Mouse (Mus musculus) kidney, embryonic 14.5 days (tissue): ENCODE measurements at regions not wholly inside any gene's neighbourhood (a gene's known extent, or its start where the extent isn't known, plus 50 kb on each side); places are given as distances from the start of the nearest gene placed in this dataset.

ENCODE experiments used
- ATAC-seq: fragments of 200-750 bp; cut with Nextera tagmentation; 2 replicates; pipeline ENCODE4 v1.8.0; 2017; ENCODE audit warnings: moderate number of reproducible peaks, mild to moderate bottlenecking, moderate TSS enrichment, moderate library complexity; ENCODE audit not compliant: low FRiP score, low TSS enrichment
- H3K27ac ChIP-seq: fragments of 300-500 bp; sonication (generic); 2 replicates; pipeline ENCODE4 v1.5.1; 2014; ENCODE audit warnings: low read depth, mild to moderate bottlenecking, low read length, moderate library complexity, mixed read lengths
- H3K27me3 ChIP-seq: fragments of 300-500 bp; sonication (generic); 2 replicates; pipeline ENCODE4 v1.6.1; 2014; ENCODE audit warnings: mild to moderate bottlenecking, low read length; ENCODE audit not compliant: control insufficient read depth, insufficient read depth
- H3K36me3 ChIP-seq: fragments of 300-500 bp; sonication (generic); 2 replicates; pipeline ENCODE4 v1.6.1; 2014; ENCODE audit warnings: low read length, mixed read lengths; ENCODE audit not compliant: control insufficient read depth, insufficient read depth
- H3K4me1 ChIP-seq: fragments of 300-500 bp; sonication (generic); 2 replicates; pipeline ENCODE4 v1.6.1; 2014; ENCODE audit warnings: low read length, mixed read lengths; ENCODE audit not compliant: control insufficient read depth, insufficient read depth
- H3K4me2 ChIP-seq: fragments of 300-500 bp; sonication (generic); replicated peaks from 2 replicates; pipeline ENCODE4 v1.6.1; 2014; ENCODE audit warnings: low read depth, mild to moderate bottlenecking, low read length
- H3K4me3 ChIP-seq: fragments of 300-500 bp; sonication (generic); 2 replicates; pipeline ENCODE4 v1.5.1; 2014; ENCODE audit warnings: mild to moderate bottlenecking, low read length
- H3K9ac ChIP-seq: fragments of 300-500 bp; sonication (generic); 2 replicates; pipeline ENCODE4 v1.6.1; 2014; ENCODE audit warnings: low read depth, mild to moderate bottlenecking, low read length, moderate library complexity
- H3K9me3 ChIP-seq: fragments of 300-500 bp; sonication (generic); 2 replicates; pipeline ENCODE4 v1.6.1; 2016; ENCODE audit warnings: low read length; ENCODE audit not compliant: control insufficient read depth
- WGBS: fragments of 180-500 bp; shearing (Covaris S2); extraction: QIAGEN DNeasy Blood & Tissue Kit; methylation state at CpG from one replicate; pipeline ENCODE4 v1.1.7; 2014; 5-methylcytosine and 5-hydroxymethylcytosine counted together

DNA sequence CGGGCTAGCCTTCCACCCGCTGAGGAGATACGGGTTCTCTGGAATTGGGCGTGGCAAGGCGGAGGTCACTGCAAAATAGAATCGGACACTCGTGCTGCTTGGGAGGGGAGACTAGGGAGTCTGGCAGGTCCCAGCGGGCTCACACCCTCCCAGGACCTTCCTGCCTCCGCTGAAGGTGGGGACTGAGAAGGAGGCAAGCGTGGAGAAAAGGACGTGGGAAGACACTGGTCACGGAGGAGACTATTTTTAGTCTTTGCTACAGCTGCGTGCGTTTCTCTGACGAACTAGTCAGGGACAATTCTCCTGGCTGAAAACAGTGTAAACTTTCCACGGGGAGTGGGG lies 92.5 kb upstream of the Bcor start:
- H3K4me2 ChIP-seq = peak overlapping the region; percentile 51
- no peaks in the 10 kb centered on the region for H3K4me1 ChIP-seq
- H3K27me3 ChIP-seq = no peaks in the 10 kb centered on the region; the same call in 1 of the 2 replicates
- H3K9me3 ChIP-seq = no peaks in the 10 kb centered on the region
- peak; percentile 48; the same call in 1 of the 2 replicates for ATAC-seq
- H3K27ac ChIP-seq = no peak overlapping the region
- peak overlapping the region; percentile 37; the same call in 1 of the 2 replicates for H3K9ac ChIP-seq
- no peaks in the 10 kb centered on the region for H3K36me3 ChIP-seq
- WGBS = 13% methylated on average over 16 of the region's 16 CpGs
- peak overlapping the region; percentile 31 for H3K4me3 ChIP-seq

DNA sequence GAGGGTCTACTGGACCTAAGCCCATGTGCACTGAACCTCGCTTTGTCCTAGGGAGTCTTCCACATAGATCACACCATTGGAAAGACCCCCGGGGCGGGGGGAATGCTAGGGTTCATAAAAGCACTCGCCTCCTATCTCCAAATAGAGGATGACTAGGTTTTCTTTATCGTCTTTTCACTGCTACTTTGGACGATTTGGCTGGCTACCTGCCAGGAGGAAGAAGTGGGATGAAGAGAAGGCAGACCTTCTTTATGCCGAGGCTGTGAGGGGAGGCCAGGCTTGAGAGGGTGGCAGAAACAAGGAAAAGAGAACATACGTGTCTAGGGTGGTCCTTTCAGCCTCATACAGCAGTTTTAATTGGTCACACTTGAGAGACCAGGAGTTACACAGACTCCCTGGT lies 96.6 kb upstream of the Bcor start:
- Histone ChIP-seq H3K36me3 (no peaks in the 10 kb centered on the region), H3K9ac (no peak overlapping the region), H3K9me3 (no peaks in the 10 kb centered on the region), H3K4me2 (no peak overlapping the region), H3K27me3 (no peaks in the 10 kb centered on the region; the same call in 1 of the 2 replicates), H3K4me3 (no peak overlapping the region), H3K27ac (no peak overlapping the region), H3K4me1 (no peaks in the 10 kb centered on the region)
- ATAC-seq = no peak
- 72% methylated on average over 8 of the region's 8 CpGs for WGBS

DNA sequence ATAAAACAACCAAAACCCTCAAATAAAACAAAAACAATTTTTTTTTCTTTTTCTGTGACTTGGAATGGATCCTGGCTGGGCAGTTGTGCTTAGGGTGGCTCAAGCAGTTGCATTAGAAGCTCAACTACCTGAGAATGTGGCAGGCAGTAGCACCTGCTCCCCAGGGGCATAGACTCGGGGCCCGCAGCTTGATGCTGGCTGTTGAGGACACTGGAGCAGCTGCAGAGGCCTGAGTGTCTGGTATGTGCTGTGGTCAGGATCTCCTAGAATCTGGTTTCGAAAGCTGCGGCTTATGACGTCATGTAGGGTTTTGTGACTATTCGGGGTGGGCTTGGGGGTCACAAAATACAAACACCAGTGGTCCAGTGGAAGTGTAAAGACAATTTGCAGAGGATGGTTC lies 103.7 kb upstream of the Bcor start:
- Histone ChIP-seq H3K4me1 (no peaks in the 10 kb centered on the region), H3K4me3 (no peak overlapping the region), H3K9me3 (no peaks in the 10 kb centered on the region), H3K9ac (no peak overlapping the region), H3K4me2 (no peak overlapping the region), H3K36me3 (no peaks in the 10 kb centered on the region), H3K27me3 (no peaks in the 10 kb centered on the region), H3K27ac (no peak overlapping the region)
- ATAC-seq = no peak
- WGBS = 82% methylated on average over 6 of the region's 6 CpGs

DNA sequence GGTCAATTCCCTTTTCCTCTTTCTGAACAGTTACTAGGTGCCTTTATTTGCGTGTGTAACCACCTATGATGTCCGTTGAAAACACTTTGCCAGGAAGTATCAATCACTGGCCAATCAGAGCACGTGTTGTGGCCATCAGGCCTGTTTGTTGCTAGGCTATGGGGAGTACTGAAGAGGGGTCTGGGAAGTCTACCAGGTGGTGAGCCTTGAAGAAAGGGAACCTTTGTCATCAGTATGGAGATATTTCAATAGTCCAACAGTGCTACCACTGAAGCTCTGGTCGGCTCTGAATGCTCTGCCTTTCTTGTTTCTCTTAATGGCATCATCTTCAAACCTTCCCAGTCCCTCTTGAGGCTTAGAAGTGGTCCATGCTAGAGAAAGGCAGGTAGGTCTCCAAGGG lies 124.6 kb upstream of the Bcor start:
- 61% methylated on average over 4 of the region's 4 CpGs for WGBS
- no peak overlapping the region for H3K27ac ChIP-seq
- H3K36me3 ChIP-seq = no peaks in the 10 kb centered on the region
- no peak for ATAC-seq
- no peak overlapping the region for H3K9ac ChIP-seq
- no peak overlapping the region for H3K4me2 ChIP-seq
- no peaks in the 10 kb centered on the region for H3K9me3 ChIP-seq
- no peaks in the 10 kb centered on the region; the same call in 1 of the 2 replicates for H3K27me3 ChIP-seq
- no peaks in the 10 kb centered on the region for H3K4me1 ChIP-seq
- H3K4me3 ChIP-seq = no peak overlapping the region

DNA sequence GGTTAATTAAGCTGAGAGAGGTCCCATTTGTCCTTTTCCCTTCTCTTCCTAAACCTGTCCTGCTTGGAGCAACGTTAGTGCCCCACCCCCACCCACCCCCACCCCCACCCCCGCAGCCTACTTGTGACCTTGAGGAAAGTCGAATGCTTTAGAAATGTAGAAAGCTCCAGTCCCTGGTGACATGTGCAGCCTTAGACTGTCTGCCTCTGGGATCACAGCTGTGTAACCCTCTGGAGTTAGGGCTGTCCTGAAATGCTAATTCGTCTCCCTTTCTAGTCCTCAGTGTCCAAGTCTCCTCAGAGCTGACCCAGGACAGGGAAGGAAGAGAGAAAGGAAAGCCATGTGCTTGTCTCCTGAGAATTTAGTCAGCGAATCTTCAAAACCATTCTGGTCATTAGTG lies 125.0 kb upstream of the Bcor start:
- Histone ChIP-seq H3K4me2 (no peak overlapping the region), H3K9me3 (no peaks in the 10 kb centered on the region), H3K27ac (no peak overlapping the region), H3K36me3 (no peaks in the 10 kb centered on the region), H3K4me1 (no peaks in the 10 kb centered on the region), H3K4me3 (no peak overlapping the region), H3K27me3 (no peaks in the 10 kb centered on the region; the same call in 1 of the 2 replicates), H3K9ac (no peak overlapping the region)
- ATAC-seq = no peak
- WGBS = 46% methylated on average over 5 of the region's 5 CpGs

DNA sequence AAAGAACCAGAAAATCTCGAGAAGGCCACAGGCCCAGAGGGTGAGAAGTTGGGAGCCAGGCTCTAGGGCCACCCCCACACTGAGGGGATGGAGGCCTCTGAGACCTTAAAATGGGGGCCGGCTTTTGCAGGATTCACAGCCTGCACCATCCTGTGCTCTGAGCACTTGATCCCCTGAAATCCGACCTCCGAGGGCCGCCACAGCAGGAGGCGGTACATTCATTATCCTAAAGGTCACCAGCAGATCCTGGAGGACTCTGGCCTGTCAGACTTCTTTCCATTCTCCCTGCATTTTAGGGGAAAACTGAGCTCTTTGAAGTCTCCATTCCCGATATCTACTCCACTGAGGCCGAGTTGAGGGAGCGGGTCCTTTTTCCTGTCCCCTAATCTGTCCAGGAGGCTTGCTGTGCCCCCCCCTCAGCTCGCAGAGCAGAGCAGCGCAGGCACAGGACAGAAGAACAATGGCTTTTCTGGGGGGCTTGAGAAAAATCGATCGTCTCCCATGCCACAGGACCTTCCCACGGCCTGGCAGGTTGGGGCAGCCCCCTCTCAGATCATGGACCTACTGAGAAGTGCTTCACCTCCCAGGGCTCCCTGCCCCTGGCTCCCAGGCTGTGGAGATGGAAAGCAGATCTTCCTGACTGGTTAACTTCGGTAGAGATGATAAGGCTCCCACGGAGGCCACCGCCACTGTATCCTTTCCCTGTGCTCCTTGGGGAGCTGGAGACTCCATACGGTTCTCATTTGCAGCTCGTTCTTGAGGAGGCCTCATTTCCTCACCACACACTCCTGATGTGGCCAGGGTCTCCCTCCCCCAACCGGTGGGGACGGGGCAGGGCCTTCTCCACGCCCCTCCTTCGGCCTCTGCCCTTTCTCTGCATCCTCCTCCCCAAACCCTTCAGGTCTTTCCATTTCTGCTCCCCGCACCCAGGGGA lies 126.1 kb upstream of the Bcor start:
- Histone ChIP-seq H3K4me3 (no peak overlapping the region), H3K36me3 (no peaks in the 10 kb centered on the region), H3K9me3 (no peaks in the 10 kb centered on the region), H3K27me3 (no peaks in the 10 kb centered on the region; the same call in 1 of the 2 replicates), H3K4me2 (no peak overlapping the region; the same call in 1 of the 2 replicates), H3K9ac (no peak overlapping the region), H3K4me1 (no peaks in the 10 kb centered on the region), H3K27ac (no peak overlapping the region)
- 0 out of 2 replicates have a peak, but pooled peaks have one; percentile 24 for ATAC-seq
- 25% methylated on average over 24 of the region's 24 CpGs for WGBS

DNA sequence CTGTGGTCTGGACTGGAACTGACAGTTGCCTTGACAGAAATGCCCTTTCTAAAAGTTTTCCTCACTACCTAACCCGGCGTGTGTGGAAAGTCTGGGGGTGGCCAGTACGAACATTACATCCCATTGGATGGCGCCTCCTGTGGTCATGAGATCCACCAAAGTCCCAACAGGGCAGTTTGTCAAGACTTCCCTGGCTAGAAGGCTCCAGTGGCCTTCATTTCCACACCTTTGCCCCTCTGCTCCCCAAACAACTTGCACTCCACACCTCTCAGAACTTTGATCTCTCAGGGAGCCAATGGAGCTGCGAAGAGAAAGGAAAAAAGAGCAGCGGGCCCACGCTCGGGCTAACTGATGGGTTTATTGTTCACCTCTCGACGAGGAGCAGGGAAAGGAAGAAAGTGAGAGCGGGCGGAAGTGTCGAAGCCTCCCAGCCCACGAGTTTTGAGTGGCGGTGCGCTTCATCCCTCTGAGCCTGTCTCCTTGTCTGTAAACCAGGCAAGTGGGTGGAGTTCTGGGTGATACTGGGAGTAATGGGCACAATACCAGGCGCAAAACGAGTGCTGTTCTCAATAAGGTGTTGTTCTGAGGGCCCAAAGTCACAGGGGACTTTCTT lies 126.9 kb upstream of the Bcor start:
- Histone ChIP-seq H3K36me3 (no peaks in the 10 kb centered on the region), H3K27ac (no peak overlapping the region), H3K9me3 (no peaks in the 10 kb centered on the region), H3K4me1 (no peaks in the 10 kb centered on the region), H3K4me2 (no peak overlapping the region; the same call in 1 of the 2 replicates), H3K4me3 (no peak overlapping the region), H3K27me3 (no peaks in the 10 kb centered on the region; the same call in 1 of the 2 replicates), H3K9ac (no peak overlapping the region)
- 21% methylated on average over 18 of the region's 18 CpGs for WGBS
- ATAC-seq = 0 out of 2 replicates have a peak, but pooled peaks have one; percentile 8

DNA sequence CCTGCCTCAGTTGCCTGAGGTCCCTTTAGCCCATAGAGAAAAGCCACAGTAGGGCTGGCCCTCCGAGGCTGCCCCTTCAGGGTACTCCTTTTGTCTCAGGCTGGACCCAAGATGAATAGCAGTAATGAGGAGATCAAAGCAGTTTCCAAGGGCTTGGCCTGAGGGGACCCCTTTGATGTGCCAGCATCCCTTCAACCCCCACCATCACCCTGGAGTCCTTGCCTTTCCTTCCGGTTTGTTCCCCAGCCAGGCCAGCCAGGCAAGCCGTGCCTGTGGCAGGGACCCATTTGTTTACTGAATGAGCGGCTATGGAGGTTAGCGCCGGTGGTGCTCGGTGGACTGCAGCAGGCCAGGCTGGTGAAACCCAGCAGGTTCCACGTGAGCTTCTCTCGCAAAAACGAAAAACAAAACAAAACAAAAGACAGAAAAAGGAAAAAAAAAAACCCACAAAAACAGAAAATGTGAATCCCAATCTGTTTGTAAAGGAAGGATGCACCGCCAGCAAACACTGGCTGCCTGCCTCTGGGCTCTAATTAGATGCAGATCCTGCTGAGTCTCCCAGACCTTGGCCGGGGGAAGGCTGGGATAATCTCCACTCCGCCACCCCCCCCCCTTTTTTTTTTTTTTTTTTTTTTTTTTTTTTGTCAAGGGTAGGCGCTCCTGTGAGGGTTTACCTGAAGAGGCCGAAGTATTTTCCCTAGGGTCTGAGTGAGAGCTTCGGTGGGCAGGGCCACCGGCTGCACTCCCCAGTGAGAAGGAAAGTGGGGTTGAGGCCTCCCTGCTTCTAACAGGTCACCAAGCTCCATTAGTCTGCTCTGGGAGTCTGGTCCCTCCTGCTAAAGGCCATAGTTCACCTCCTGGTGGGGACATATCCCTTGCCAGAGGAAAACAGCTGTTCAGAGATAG lies 127.8 kb upstream of the Bcor start:
- H3K4me3 ChIP-seq = no peak overlapping the region
- H3K9ac ChIP-seq = no peak overlapping the region
- H3K4me1 ChIP-seq = no peaks in the 10 kb centered on the region
- ATAC-seq = 0 out of 2 replicates have a peak, but pooled peaks have one; percentile 54
- WGBS = 20% methylated on average over 16 of the region's 17 CpGs
- no peak overlapping the region for H3K27ac ChIP-seq
- H3K9me3 ChIP-seq = no peaks in the 10 kb centered on the region
- H3K4me2 ChIP-seq = no peak overlapping the region
- H3K27me3 ChIP-seq = no peaks in the 10 kb centered on the region; the same call in 1 of the 2 replicates
- H3K36me3 ChIP-seq = no peaks in the 10 kb centered on the region
